Mouse (Mus musculus) T-helper 1 cell (primary cell): Measurements from ENCODE around the gene Smad3.

Experiments used
- in situ Hi-C: fragments of 300-600 bp; cut with MboI, MseI; formaldehyde crosslinking; loops from one replicate; pipeline ENCODE4 v1.15.1; 2025; ENCODE audit warnings: high pct_unique_total_duplicates

Smad3 gene

GRCm38 (mm10) chr9:63702502-63703013, 55.2 kb downstream of the Smad3 start:
- in situ Hi-C loops, result loop anchor here (25.0 kb wide), 1 partner anchor 1340 kb away; no protein-coding TSS in a partner anchor

GRCm38 (mm10) chr9:63701957-63702309, 55.9 kb downstream of the Smad3 start:
- in situ Hi-C loops, result loop anchor here (25.0 kb wide), 1 partner anchor 1340 kb away; no protein-coding TSS in a partner anchor

GRCm38 (mm10) chr9:63701258-63701956, 56.4 kb downstream of the Smad3 start:
- in situ Hi-C loops, result loop anchor here (25.0 kb wide), 1 partner anchor 1339 kb away; no protein-coding TSS in a partner anchor

- in situ Hi-C loops, result no loop called here
Observed at GRCm38 (mm10) chr9:63699145-63699544, 58.6 kb downstream of the Smad3 start.

- in situ Hi-C loops, result no loop called here
Observed at GRCm38 (mm10) chr9:63698320-63699045, 59.3 kb downstream of the Smad3 start.

- in situ Hi-C loops, result no loop called here
Observed at GRCm38 (mm10) chr9:63697606-63698005, 60.2 kb downstream of the Smad3 start.

- in situ Hi-C loops, result no loop called here
Observed at GRCm38 (mm10) chr9:63696463-63697105, 61.2 kb downstream of the Smad3 start.

GRCm38 (mm10) chr9:63691960-63692359, 65.8 kb downstream of the Smad3 start:
- in situ Hi-C loops, result no loop called here

GRCm38 (mm10) chr9:63690511-63690910, 67.3 kb downstream of the Smad3 start:
- in situ Hi-C loops, result no loop called here

- in situ Hi-C loops, result no loop called here
Observed at GRCm38 (mm10) chr9:63687413-63688015, 70.3 kb downstream of the Smad3 start.

- in situ Hi-C loops, result no loop called here
Observed at GRCm38 (mm10) chr9:63685352-63685751, 72.4 kb downstream of the Smad3 start.

GRCm38 (mm10) chr9:63684277-63684676, 73.5 kb downstream of the Smad3 start:
- in situ Hi-C loops, result no loop called here

GRCm38 (mm10) chr9:63682943-63683342, 74.9 kb downstream of the Smad3 start:
- in situ Hi-C loops, result no loop called here

- in situ Hi-C loops, result no loop called here
Observed at GRCm38 (mm10) chr9:63682301-63682700, 75.5 kb downstream of the Smad3 start.

GRCm38 (mm10) chr9:63678076-63678475, 79.7 kb downstream of the Smad3 start:
- in situ Hi-C loops, result no loop called here

GRCm38 (mm10) chr9:63677621-63678020, 80.2 kb downstream of the Smad3 start:
- in situ Hi-C loops, result no loop called here

GRCm38 (mm10) chr9:63674613-63675012, 83.2 kb downstream of the Smad3 start:
- in situ Hi-C loops, result no loop called here

- in situ Hi-C loops, result no loop called here
Observed at GRCm38 (mm10) chr9:63673494-63673805, 84.3 kb downstream of the Smad3 start.

- in situ Hi-C loops, result no loop called here
Observed at GRCm38 (mm10) chr9:63672797-63673493, 84.8 kb downstream of the Smad3 start.

GRCm38 (mm10) chr9:63669816-63670215, 88.0 kb downstream of the Smad3 start:
- in situ Hi-C loops, result no loop called here

GRCm38 (mm10) chr9:63668621-63669020, 89.2 kb downstream of the Smad3 start:
- in situ Hi-C loops, result no loop called here

GRCm38 (mm10) chr9:63667373-63667724, 90.4 kb downstream of the Smad3 start:
- in situ Hi-C loops, result no loop called here
